Mouse (Mus musculus) gastrocnemius, postnatal 14 days (tissue): Measurements from ENCODE around the gene Akt2. TPM values are rescaled to one million over a fixed set of nuclear protein-coding genes. Genes with fewer than 3 reads are reported as not detected.
A peak's percentile ranks its signal among the peaks of the same experiment; 100 is the strongest.

Experiments used
- DNase-seq: peaks from one replicate; pipeline ENCODE4 v3.0.0; 2021; ENCODE audit warnings: mixed read lengths
- intact Hi-C: fragments of 180-260 bp; cut with DNase I; formaldehyde crosslinking; loops from one replicate; pipeline ENCODE4 v1.15.1; 2025; ENCODE audit warnings: low total_unique reads
- total RNA-seq, 2 experiments: library from RNA; stranded (reverse); gene quantifications; 2 replicates each; pipeline ENCODE4 v1.2.3; 2021

The Akt2 gene
- total RNA-seq, 2 experiments from 2014 or later = 109 to 114 TPM

- DNase-seq = no peak
- intact Hi-C loops = no loop called here
Observed at GRCm38 (mm10) chr7:27580380-27581174, 10.8 kb upstream of the Akt2 start.

GRCm38 (mm10) chr7:27586861-27587260, 4.5 kb upstream of the Akt2 start:
- no peak for DNase-seq
- intact Hi-C loops = no loop called here

GRCm38 (mm10) chr7:27587741-27588140, 3.6 kb upstream of the Akt2 start:
- intact Hi-C loops = no loop called here
- DNase-seq = no peak

- intact Hi-C loops = no loop called here
- DNase-seq = no peak
Observed at GRCm38 (mm10) chr7:27590088-27590487, 1.3 kb upstream of the Akt2 start.

GRCm38 (mm10) chr7:27590566-27591213, 662 bp upstream of the Akt2 start:
- DNase-seq = no peak
- intact Hi-C loops = no loop called here

- DNase-seq = no peak
- intact Hi-C loops = no loop called here
Observed at GRCm38 (mm10) chr7:27592217-27592929, 1.0 kb downstream of the Akt2 start.

GRCm38 (mm10) chr7:27592934-27593645, 1.7 kb downstream of the Akt2 start:
- no peak for DNase-seq
- intact Hi-C loops = no loop called here

GRCm38 (mm10) chr7:27596586-27597503, 5.5 kb downstream of the Akt2 start:
- intact Hi-C loops = no loop called here
- DNase-seq = peak; percentile 77

GRCm38 (mm10) chr7:27598053-27598452, 6.7 kb downstream of the Akt2 start:
- DNase-seq = no peak
- intact Hi-C loops = no loop called here

- intact Hi-C loops = no loop called here
- no peak for DNase-seq
Observed at GRCm38 (mm10) chr7:27601628-27602027, 10.3 kb downstream of the Akt2 start.

- intact Hi-C loops = no loop called here
- DNase-seq = no peak
Observed at GRCm38 (mm10) chr7:27602161-27602560, 10.8 kb downstream of the Akt2 start.

- DNase-seq = no peak
- intact Hi-C loops = no loop called here
Observed at GRCm38 (mm10) chr7:27602835-27603234, 11.5 kb downstream of the Akt2 start.

- intact Hi-C loops = no loop called here
- DNase-seq = no peak
Observed at GRCm38 (mm10) chr7:27604661-27605348, 13.5 kb downstream of the Akt2 start.

GRCm38 (mm10) chr7:27605499-27606285, 14.3 kb downstream of the Akt2 start:
- DNase-seq = peak; percentile 76
- intact Hi-C loops = no loop called here

- no peak for DNase-seq
- intact Hi-C loops = no loop called here
Observed at GRCm38 (mm10) chr7:27606481-27607254, 15.3 kb downstream of the Akt2 start.

- peak; percentile 89 for DNase-seq
- intact Hi-C loops = no loop called here
Observed at GRCm38 (mm10) chr7:27607580-27607979, 16.2 kb downstream of the Akt2 start.

- intact Hi-C loops = no loop called here
- DNase-seq = no peak
Observed at GRCm38 (mm10) chr7:27608130-27608529, 16.8 kb downstream of the Akt2 start.
